Mouse (Mus musculus): ENCODE results near the gene Fads6. TPM values are rescaled to one million over a fixed set of nuclear protein-coding genes. Genes with fewer than 3 reads are reported as not detected.

Fads6 gene
- total RNA-seq, 1 experiment from 2014 or later: 2.8 TPM

GRCm38 (mm10) chr11:115308781-115309180 is 11.3 kb upstream of the Fads6 start:
- ATAC-seq (replicated peaks in 1 of 2; ENCODE audit: insufficient read depth in 1 of 2, low FRiP score in 2 of 2, low TSS enrichment in 1 of 2, low read depth in 1 of 2, poor library complexity in 2 of 2, severe bottlenecking in 2 of 2): no peak

- ATAC-seq (replicated peaks in 1 of 2; ENCODE audit: insufficient read depth in 1 of 2, low FRiP score in 2 of 2, low TSS enrichment in 1 of 2, low read depth in 1 of 2, poor library complexity in 2 of 2, severe bottlenecking in 2 of 2): no peak
Measured at GRCm38 (mm10) chr11:115306863-115307262, 9.4 kb upstream of the Fads6 start, which contains the start of gene Otop2. Otop2 (plus strand) TSS chr11:115307163.

DNA sequence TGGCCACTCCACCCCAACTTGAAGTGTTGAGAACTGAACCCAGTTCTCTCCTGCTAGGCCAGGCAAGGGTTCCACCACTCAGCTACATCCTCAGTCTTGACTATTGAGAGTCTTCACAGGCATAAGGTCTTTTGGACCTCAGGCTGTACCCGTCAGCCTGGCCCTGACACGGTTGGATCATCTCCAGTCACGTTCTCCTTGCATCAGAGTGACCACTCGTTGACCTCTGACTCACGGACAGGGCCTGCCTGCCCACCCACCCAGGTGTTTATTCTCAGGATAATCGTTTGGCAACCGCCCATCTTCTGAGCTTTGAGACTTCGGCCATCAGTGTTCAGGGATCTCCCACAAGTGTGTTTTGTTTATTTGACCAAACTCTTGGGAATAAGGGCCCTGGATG is 5.7 kb upstream of the Fads6 start:
- no peak for ATAC-seq (replicated peaks in 1 of 2; ENCODE audit: insufficient read depth in 1 of 2, low FRiP score in 2 of 2, low TSS enrichment in 1 of 2, low read depth in 1 of 2, poor library complexity in 2 of 2, severe bottlenecking in 2 of 2)

GRCm38 (mm10) chr11:115301351-115301750 is 3.9 kb upstream of the Fads6 start:
- no peak for ATAC-seq (replicated peaks in 1 of 2; ENCODE audit: insufficient read depth in 1 of 2, low FRiP score in 2 of 2, low TSS enrichment in 1 of 2, low read depth in 1 of 2, poor library complexity in 2 of 2, severe bottlenecking in 2 of 2)

DNA sequence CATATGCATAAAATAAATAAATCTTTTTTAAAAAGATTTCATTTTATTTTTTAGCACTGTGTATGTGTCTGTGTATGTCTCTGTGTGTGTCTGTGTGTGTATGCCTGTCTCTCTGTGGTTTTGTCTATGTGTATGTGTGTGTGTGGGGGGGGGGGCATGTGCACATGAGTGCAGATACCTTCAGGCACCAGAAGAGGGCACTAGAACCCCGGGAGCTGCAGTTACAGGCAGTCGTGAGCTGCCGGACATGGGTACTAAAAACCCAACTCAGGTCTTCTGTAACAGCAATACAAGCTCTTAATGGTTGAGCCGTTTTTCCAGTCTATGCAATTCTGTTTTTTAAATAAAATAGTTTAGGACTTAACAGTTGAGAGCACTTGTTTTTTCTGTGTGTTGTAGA is 3.3 kb upstream of the Fads6 start:
- ATAC-seq (replicated peaks in 1 of 2; ENCODE audit: insufficient read depth in 1 of 2, low FRiP score in 2 of 2, low TSS enrichment in 1 of 2, low read depth in 1 of 2, poor library complexity in 2 of 2, severe bottlenecking in 2 of 2): no peak

DNA sequence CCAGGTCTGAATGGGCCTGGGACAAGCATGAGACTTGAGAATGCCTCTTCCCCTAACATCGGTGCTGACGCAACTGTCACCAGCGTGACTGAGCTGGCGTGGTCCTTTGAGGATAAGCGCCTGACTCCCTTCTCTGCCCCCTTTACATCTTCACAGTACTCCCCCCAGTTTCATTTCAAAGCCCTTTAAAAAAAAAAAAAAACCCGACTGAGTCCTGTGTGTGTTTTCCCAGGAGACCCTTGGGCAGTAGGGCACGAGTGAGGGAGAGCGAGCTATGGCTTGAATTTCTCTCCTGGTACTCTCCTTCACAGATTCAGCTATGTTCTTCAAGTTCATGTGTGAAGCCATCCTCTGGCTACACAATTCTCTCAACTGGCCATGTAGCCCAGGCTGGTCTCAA is 697 bp upstream of the Fads6 start:
- ATAC-seq (replicated peaks in 1 of 2; ENCODE audit: insufficient read depth in 1 of 2, low FRiP score in 2 of 2, low TSS enrichment in 1 of 2, low read depth in 1 of 2, poor library complexity in 2 of 2, severe bottlenecking in 2 of 2): no peak

GRCm38 (mm10) chr11:115296471-115297210 is 822 bp downstream of the Fads6 start:
- no peak for ATAC-seq (replicated peaks in 1 of 2; ENCODE audit: insufficient read depth in 1 of 2, low FRiP score in 2 of 2, low TSS enrichment in 1 of 2, low read depth in 1 of 2, poor library complexity in 2 of 2, severe bottlenecking in 2 of 2)

GRCm38 (mm10) chr11:115295939-115296338 is 1.5 kb downstream of the Fads6 start:
- no peak for ATAC-seq (replicated peaks in 1 of 2; ENCODE audit: insufficient read depth in 1 of 2, low FRiP score in 2 of 2, low TSS enrichment in 1 of 2, low read depth in 1 of 2, poor library complexity in 2 of 2, severe bottlenecking in 2 of 2)

DNA sequence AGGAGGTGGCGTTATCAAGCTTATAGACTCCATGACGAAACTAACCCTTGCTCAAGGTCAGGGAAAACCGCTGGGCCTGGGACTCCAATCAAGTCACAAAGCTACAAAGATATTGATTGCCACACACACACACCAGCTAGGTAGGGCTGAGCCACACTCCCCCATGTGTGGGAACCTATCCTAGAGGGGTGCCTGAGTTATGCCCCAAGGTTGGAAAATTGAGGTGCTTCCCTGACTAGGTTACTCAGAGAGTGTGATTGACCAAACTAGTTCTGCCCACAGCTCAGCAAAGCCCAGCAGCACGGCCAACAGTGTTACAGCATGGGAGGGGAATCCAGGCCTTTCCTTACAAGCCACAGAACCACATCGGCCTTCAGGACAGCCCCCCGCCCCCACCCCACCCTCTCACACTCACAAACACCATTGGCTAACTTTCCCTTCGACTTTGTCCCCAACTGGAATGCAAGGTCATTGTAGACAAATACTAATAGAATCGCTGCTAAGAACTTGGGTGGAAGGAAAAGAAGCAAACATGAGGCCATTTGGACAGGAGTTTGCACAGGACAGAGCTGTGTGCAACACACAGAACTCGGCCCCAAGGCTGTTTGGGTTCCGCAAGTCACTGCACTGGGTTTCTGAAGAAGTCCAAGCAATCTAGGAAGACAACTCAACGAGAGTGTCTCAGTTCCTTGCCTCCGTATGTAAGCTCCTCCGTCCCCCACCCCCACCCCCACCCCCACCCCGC is 4.7 kb downstream of the Fads6 start:
- ATAC-seq (replicated peaks in 1 of 2; ENCODE audit: insufficient read depth in 1 of 2, low FRiP score in 2 of 2, low TSS enrichment in 1 of 2, low read depth in 1 of 2, poor library complexity in 2 of 2, severe bottlenecking in 2 of 2): no peak

DNA sequence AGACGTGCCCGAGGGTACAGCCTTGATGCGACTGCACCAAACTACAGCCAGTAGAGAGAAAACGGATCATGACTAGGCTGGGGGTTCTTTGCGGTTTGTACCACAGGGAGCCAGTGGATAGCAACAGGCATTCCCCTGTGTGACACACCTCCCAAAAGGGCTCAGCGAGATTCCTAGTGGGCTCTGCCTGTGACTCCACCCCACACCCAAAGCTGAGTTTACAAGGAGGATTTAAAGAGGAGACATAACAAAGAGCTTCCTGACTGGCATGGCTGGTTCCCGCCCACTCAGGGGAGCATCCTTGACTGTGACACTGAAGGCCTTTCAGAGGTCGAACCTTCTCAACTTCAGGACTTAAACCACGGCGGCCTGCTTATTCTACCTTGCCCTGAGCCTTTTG is 6.0 kb downstream of the Fads6 start:
- ATAC-seq (replicated peaks in 1 of 2; ENCODE audit: insufficient read depth in 1 of 2, low FRiP score in 2 of 2, low TSS enrichment in 1 of 2, low read depth in 1 of 2, poor library complexity in 2 of 2, severe bottlenecking in 2 of 2): no peak

DNA sequence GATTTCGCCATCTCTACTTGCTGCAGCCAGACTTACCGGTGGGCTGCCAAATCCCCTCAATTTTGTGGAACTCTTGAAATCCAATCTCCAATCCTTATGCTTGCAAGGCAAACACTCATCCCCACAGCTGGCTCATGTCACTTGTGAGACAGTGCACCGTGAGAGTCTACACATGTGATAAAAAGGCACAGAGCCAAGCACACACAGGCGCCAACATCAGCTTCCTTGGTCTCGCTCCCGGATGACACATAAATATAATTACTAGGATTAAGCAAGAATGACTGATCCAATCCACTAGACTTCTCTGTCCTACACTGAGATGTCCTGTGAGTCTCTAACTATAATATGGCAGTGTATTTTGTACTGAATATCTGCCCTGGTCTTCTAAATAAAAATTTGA is 6.5 kb downstream of the Fads6 start:
- no peak for ATAC-seq (replicated peaks in 1 of 2; ENCODE audit: insufficient read depth in 1 of 2, low FRiP score in 2 of 2, low TSS enrichment in 1 of 2, low read depth in 1 of 2, poor library complexity in 2 of 2, severe bottlenecking in 2 of 2)

DNA sequence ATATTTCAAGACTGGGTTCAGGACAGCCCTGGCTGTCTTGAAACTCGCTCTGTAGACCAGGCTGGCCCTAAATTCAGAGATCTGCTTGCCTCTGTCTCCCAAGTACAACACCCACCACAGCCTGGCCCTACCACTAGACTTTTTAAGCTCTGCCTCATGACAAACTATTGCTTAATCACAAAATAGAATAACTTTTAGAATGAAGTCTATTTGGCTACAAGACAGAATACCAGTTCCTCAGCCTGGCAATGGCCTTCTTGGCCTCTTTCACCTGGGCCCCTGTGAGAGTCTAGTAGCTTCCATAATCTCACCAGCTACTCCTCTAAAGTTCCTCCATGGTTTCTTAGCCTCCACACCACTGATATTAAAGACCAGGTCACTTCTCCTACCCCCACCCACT is 7.1 kb downstream of the Fads6 start:
- ATAC-seq (replicated peaks in 1 of 2; ENCODE audit: insufficient read depth in 1 of 2, low FRiP score in 2 of 2, low TSS enrichment in 1 of 2, low read depth in 1 of 2, poor library complexity in 2 of 2, severe bottlenecking in 2 of 2): no peak

DNA sequence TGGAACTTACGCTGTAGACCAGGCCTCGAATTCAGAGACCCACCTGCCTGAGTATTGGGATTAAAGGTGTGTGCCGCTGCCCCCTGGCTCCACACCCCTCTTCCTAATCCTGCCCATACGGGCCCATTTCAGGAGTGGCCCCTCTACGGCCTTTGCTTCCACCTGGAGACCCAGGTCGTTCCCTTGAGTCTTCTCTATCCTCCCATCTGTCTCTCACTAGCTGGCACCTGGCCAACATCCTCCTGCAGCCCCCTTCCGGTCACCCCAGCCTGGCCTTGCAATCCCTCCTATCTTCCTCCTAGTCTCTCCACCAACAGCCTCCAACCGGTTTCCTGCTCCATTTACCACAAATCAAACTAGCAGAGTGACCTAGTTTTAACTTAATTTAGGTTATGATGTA is 7.6 kb downstream of the Fads6 start:
- no peak for ATAC-seq (replicated peaks in 1 of 2; ENCODE audit: insufficient read depth in 1 of 2, low FRiP score in 2 of 2, low TSS enrichment in 1 of 2, low read depth in 1 of 2, poor library complexity in 2 of 2, severe bottlenecking in 2 of 2)

DNA sequence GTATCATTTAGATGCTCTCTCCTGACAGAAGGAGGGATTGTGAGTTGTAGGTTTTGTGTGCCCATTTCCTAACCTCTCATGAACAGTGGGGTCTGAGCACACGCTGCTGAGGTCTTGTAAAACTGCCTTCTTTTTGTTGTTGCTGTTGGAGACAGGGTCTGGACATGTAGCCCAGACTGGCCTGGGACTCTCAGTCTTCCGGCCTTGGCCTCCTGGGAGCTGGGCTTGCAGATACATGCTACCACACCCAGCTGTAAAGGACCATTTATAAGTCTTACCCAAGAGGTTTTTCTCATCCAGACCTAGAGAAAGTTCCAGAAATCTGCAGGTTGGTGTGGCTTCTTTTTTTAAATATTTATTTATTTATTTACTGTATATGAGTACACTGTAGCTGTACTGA is 9.2 kb downstream of the Fads6 start:
- ATAC-seq (replicated peaks in 1 of 2; ENCODE audit: insufficient read depth in 1 of 2, low FRiP score in 2 of 2, low TSS enrichment in 1 of 2, low read depth in 1 of 2, poor library complexity in 2 of 2, severe bottlenecking in 2 of 2): no peak

- ATAC-seq (replicated peaks in 1 of 2; ENCODE audit: insufficient read depth in 1 of 2, low FRiP score in 2 of 2, low TSS enrichment in 1 of 2, low read depth in 1 of 2, poor library complexity in 2 of 2, severe bottlenecking in 2 of 2): no peak
Measured at GRCm38 (mm10) chr11:115287386-115287785, 10.1 kb downstream of the Fads6 start.

DNA sequence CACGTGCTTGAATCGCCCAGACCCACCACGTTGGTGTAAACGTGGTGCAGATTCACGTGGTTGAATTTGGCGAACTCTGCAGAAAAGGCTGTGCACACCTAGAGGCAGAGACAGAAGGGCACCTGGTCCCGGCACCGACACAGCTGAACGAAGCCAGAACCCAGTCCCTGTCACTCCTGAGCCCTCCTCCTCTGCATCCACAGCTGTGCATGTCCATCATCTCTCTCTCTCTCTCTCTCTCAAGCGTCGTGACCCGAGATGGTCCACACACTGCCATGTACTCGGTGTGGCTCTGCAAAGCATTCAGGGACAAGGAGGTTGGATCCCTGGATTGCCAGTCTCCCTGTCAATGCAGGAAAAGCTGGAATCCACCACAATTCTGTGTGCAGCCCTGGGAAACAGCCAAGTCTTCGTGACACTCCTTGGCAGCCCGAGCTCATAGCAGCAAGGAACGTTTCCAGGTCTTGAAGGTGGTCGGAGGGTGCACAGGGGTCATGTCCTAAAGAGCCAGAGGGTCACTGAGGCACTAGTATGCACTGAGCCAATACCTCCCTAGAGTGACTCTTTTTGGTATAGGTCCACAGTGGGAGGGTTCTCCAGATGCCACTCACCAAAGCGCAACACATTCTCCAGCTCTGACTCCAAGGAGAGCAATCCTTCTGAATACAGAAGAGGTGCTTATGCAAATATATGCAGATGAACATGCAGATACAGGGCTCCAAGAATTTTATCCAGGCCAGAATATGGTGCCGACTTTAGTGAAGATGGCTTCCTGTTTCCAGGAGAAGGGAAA is 11.1 kb downstream of the Fads6 start:
- ATAC-seq (replicated peaks in 1 of 2; ENCODE audit: insufficient read depth in 1 of 2, low FRiP score in 2 of 2, low TSS enrichment in 1 of 2, low read depth in 1 of 2, poor library complexity in 2 of 2, severe bottlenecking in 2 of 2): no peak

DNA sequence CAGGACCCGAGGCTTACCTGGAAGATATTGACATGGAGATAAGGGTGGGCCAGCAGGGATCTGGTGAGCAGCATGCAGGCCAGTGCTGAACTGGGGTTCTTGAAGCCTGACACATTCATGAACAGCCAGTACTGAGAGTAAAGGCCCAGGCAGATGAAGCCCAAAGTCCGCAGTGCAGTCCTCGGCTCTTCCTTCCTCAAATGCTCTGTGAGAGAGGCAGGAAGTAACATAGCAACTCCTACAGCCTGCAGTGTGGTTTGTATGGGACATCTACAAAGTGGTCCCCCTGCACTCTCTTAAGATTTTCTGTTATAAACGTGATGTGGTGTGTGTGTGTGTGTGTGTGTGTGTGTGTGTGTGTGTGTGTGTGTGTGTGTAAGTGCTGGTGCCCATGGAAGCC is 12.2 kb downstream of the Fads6 start:
- peak; percentile 70 to 74 for ATAC-seq (replicated peaks in 1 of 2; ENCODE audit: insufficient read depth in 1 of 2, low FRiP score in 2 of 2, low TSS enrichment in 1 of 2, low read depth in 1 of 2, poor library complexity in 2 of 2, severe bottlenecking in 2 of 2)

Measured in hematopoietic stem cell, adult 5-6 weeks (primary cell).